Mouse (Mus musculus): ENCODE data around the gene Atp2a3. TPM values are rescaled to one million over a fixed set of nuclear protein-coding genes. Genes with fewer than 3 reads are reported as not detected.

Gene Atp2a3
- polyA plus RNA-seq, 1 experiment from 2014 or later = 28.8 TPM

DNA sequence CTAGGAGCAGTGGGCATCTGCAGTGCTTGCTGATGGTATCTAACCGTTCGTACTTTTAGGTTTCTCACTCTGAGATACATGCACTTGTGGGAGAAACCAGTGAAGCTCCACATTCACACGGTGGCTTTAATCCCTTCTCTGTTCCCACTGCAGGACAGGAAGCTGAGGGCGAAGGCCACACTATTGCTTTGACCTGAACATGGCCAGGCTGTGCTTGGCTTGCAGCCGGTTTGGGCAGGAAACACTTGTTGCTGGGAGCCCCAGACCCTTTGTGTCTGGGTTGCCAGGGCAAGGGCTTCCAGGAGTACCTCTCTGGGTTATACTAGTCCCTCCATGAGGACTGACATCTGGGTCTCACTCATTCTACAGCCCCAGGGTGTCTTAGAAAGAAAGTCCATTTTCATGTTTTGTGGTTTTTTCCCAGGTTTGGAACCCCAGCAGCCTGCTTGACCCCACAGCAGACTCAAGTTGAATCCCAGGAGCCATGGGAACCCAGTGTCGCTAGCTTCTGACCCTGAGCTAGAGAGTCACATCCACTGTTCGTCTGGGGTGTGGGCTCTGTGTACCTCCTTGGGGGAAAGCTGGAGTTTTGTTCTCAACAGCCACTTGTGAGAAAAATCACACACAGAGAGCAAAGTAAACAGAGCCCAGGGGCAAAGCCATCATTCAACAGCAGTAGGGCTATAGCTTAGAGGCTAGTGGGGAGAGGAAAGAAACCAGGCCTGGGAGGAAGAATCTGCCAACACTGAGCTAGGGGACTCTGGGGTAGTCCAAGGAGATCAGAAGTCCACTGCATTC, 15.8 kb upstream of the Atp2a3 start:
- peak; percentile 45 for ATAC-seq
- Histone ChIP-seq H3K27me3 (replicated peaks; ENCODE audit: control insufficient read depth, insufficient read depth, low read length) (no peaks in the 10 kb centered on the region), H3K36me3 (ENCODE audit: control insufficient read depth, insufficient read depth, low read length) (no peaks in the 10 kb centered on the region), H3K9me3 (ENCODE audit: control insufficient read depth, low read length) (0 out of 2 replicates have a peak, but pooled peaks cover 4% of the 10 kb centered on the region), H3K9ac (ENCODE audit: low read depth, low read length) (no peak overlapping the region), H3K4me3 (ENCODE audit: low read length) (no peak overlapping the region), H3K4me1 (ENCODE audit: control insufficient read depth, insufficient read depth, low read length) (peaks cover 24% of the 10 kb centered on the region), H3K27ac (ENCODE audit: low read length) (peak overlapping the region; percentile 82), H3K4me2 (ENCODE audit: low read depth, low read length) (no peak overlapping the region)
- 44% methylated on average over 7 of the region's 7 CpGs for WGBS

DNA sequence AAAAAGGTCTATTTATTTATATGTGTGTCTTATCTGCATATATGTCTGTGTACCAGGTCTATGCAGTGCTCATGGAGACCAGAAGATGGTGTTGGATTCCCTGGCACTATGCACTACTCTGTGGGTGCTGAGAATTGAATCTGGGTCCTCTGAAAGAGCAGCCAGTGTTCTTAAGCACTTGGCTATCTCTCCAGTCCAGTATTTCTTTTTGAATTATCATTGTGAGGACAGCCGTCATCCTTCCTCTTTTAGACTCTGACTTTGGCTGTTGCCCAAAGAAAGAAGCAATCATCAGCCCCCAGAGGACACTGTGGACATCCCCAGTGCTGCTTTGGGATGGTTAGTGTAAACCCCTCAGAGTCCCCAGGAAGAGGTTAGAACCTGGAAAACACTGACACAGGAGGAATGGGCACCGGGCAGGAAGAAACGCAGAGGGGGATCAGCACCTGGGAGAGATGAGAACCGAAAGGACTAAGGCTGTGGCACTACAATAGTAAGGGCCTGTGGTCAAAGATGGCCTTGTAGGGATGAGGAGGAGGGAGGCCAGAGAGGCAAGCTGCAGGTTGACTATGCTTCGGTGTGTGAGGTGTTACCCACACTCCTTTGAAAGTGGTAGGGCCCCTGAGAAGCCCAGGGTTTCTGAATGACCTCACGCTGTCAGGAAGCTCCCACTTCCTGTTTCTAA, 15.0 kb upstream of the Atp2a3 start:
- H3K4me3 ChIP-seq (ENCODE audit: low read length) = no peak overlapping the region
- 0 out of 2 replicates have a peak, but pooled peaks cover 7% of the 10 kb centered on the region for H3K9me3 ChIP-seq (ENCODE audit: control insufficient read depth, low read length)
- WGBS = 32% methylated on average over 6 of the region's 6 CpGs
- peak overlapping the region; percentile 82 for H3K27ac ChIP-seq (ENCODE audit: low read length)
- peak; percentile 66 for ATAC-seq
- H3K4me2 ChIP-seq (ENCODE audit: low read depth, low read length) = 0 out of 2 replicates have a peak overlapping the region, but pooled peaks have one; percentile 14
- no peaks in the 10 kb centered on the region for H3K36me3 ChIP-seq (ENCODE audit: control insufficient read depth, insufficient read depth, low read length)
- no peaks in the 10 kb centered on the region for H3K27me3 ChIP-seq (replicated peaks; ENCODE audit: control insufficient read depth, insufficient read depth, low read length)
- H3K4me1 ChIP-seq (ENCODE audit: control insufficient read depth, insufficient read depth, low read length) = peaks cover 22% of the 10 kb centered on the region
- peak overlapping the region; percentile 16; the same call in 1 of the 2 replicates for H3K9ac ChIP-seq (ENCODE audit: low read depth, low read length)

GRCm38 (mm10) chr11:72946560-72947119, 14.3 kb upstream of the Atp2a3 start:
- no peak overlapping the region; the same call in 1 of the 2 replicates for H3K9ac ChIP-seq (ENCODE audit: low read depth, low read length)
- H3K9me3 ChIP-seq (ENCODE audit: control insufficient read depth, low read length) = 0 out of 2 replicates have a peak, but pooled peaks cover 7% of the 10 kb centered on the region
- no peaks in the 10 kb centered on the region for H3K36me3 ChIP-seq (ENCODE audit: control insufficient read depth, insufficient read depth, low read length)
- H3K4me1 ChIP-seq (ENCODE audit: control insufficient read depth, insufficient read depth, low read length) = peaks cover 26% of the 10 kb centered on the region
- peak overlapping the region; percentile 82 for H3K27ac ChIP-seq (ENCODE audit: low read length)
- H3K4me2 ChIP-seq (ENCODE audit: low read depth, low read length) = no peak overlapping the region
- no peak; the same call in 1 of the 2 replicates for ATAC-seq
- 35% methylated on average over 6 of the region's 6 CpGs for WGBS
- H3K27me3 ChIP-seq (replicated peaks; ENCODE audit: control insufficient read depth, insufficient read depth, low read length) = no peaks in the 10 kb centered on the region
- H3K4me3 ChIP-seq (ENCODE audit: low read length) = no peak overlapping the region

- Histone ChIP-seq H3K4me3 (ENCODE audit: low read length) (no peak overlapping the region), H3K4me1 (ENCODE audit: control insufficient read depth, insufficient read depth, low read length) (peaks cover 38% of the 10 kb centered on the region), H3K36me3 (ENCODE audit: control insufficient read depth, insufficient read depth, low read length) (no peaks in the 10 kb centered on the region), H3K4me2 (ENCODE audit: low read depth, low read length) (no peak overlapping the region), H3K9me3 (ENCODE audit: control insufficient read depth, low read length) (0 out of 2 replicates have a peak, but pooled peaks cover 7% of the 10 kb centered on the region), H3K27me3 (replicated peaks; ENCODE audit: control insufficient read depth, insufficient read depth, low read length) (no peaks in the 10 kb centered on the region), H3K9ac (ENCODE audit: low read depth, low read length) (no peak overlapping the region), H3K27ac (ENCODE audit: low read length) (no peak overlapping the region)
- WGBS = 74% methylated on average over 11 of the region's 11 CpGs
- no peak for ATAC-seq
These were observed 13.1 kb upstream of the Atp2a3 start for GRCm38 (mm10) chr11:72947840-72948239.

GRCm38 (mm10) chr11:72948254-72948653, 12.7 kb upstream of the Atp2a3 start:
- Histone ChIP-seq H3K27ac (ENCODE audit: low read length) (no peak overlapping the region), H3K9ac (ENCODE audit: low read depth, low read length) (no peak overlapping the region), H3K9me3 (ENCODE audit: control insufficient read depth, low read length) (0 out of 2 replicates have a peak, but pooled peaks cover 7% of the 10 kb centered on the region), H3K36me3 (ENCODE audit: control insufficient read depth, insufficient read depth, low read length) (no peaks in the 10 kb centered on the region), H3K4me3 (ENCODE audit: low read length) (no peak overlapping the region), H3K27me3 (replicated peaks; ENCODE audit: control insufficient read depth, insufficient read depth, low read length) (no peaks in the 10 kb centered on the region), H3K4me2 (ENCODE audit: low read depth, low read length) (no peak overlapping the region), H3K4me1 (ENCODE audit: control insufficient read depth, insufficient read depth, low read length) (peaks cover 42% of the 10 kb centered on the region)
- 67% methylated on average over 7 of the region's 7 CpGs for WGBS
- no peak for ATAC-seq

- peak; percentile 59 for ATAC-seq
- H3K27me3 ChIP-seq (replicated peaks; ENCODE audit: control insufficient read depth, insufficient read depth, low read length) = no peaks in the 10 kb centered on the region
- no peak overlapping the region for H3K9ac ChIP-seq (ENCODE audit: low read depth, low read length)
- H3K4me1 ChIP-seq (ENCODE audit: control insufficient read depth, insufficient read depth, low read length) = peaks cover 31% of the 10 kb centered on the region
- H3K27ac ChIP-seq (ENCODE audit: low read length) = no peak overlapping the region
- no peaks in the 10 kb centered on the region for H3K36me3 ChIP-seq (ENCODE audit: control insufficient read depth, insufficient read depth, low read length)
- no peak overlapping the region for H3K4me2 ChIP-seq (ENCODE audit: low read depth, low read length)
- no peak overlapping the region for H3K4me3 ChIP-seq (ENCODE audit: low read length)
- 0 out of 2 replicates have a peak, but pooled peaks cover 7% of the 10 kb centered on the region for H3K9me3 ChIP-seq (ENCODE audit: control insufficient read depth, low read length)
- 42% methylated on average over 22 of the region's 22 CpGs for WGBS
These were observed 9.6 kb upstream of the Atp2a3 start for GRCm38 (mm10) chr11:72951137-72952000.

GRCm38 (mm10) chr11:72952226-72952625, 8.7 kb upstream of the Atp2a3 start:
- WGBS = 46% methylated on average over 3 of the region's 3 CpGs
- no peak overlapping the region for H3K4me2 ChIP-seq (ENCODE audit: low read depth, low read length)

GRCm38 (mm10) chr11:72952697-72953096, 8.3 kb upstream of the Atp2a3 start:
- Histone ChIP-seq H3K9ac (ENCODE audit: low read depth, low read length) (0 out of 2 replicates have a peak overlapping the region, but pooled peaks have one; percentile 5), H3K27me3 (replicated peaks; ENCODE audit: control insufficient read depth, insufficient read depth, low read length) (no peaks in the 10 kb centered on the region), H3K9me3 (ENCODE audit: control insufficient read depth, low read length) (0 out of 2 replicates have a peak, but pooled peaks cover 7% of the 10 kb centered on the region), H3K36me3 (ENCODE audit: control insufficient read depth, insufficient read depth, low read length) (no peaks in the 10 kb centered on the region), H3K4me3 (ENCODE audit: low read length) (no peak overlapping the region), H3K4me2 (ENCODE audit: low read depth, low read length) (no peak overlapping the region), H3K4me1 (ENCODE audit: control insufficient read depth, insufficient read depth, low read length) (peaks cover 27% of the 10 kb centered on the region), H3K27ac (ENCODE audit: low read length) (peak overlapping the region; percentile 51)
- WGBS = 81% methylated on average over 6 of the region's 6 CpGs
- peak; percentile 65 for ATAC-seq

More at GRCm38 (mm10) chr11:72952226-72952625, 8.7 kb upstream of the Atp2a3 start:
- 0 out of 2 replicates have a peak, but pooled peaks cover 7% of the 10 kb centered on the region for H3K9me3 ChIP-seq (ENCODE audit: control insufficient read depth, low read length)
- peaks cover 27% of the 10 kb centered on the region for H3K4me1 ChIP-seq (ENCODE audit: control insufficient read depth, insufficient read depth, low read length)
- 0 out of 2 replicates have a peak overlapping the region, but pooled peaks have one; percentile 5 for H3K9ac ChIP-seq (ENCODE audit: low read depth, low read length)
- H3K36me3 ChIP-seq (ENCODE audit: control insufficient read depth, insufficient read depth, low read length) = no peaks in the 10 kb centered on the region
- H3K4me3 ChIP-seq (ENCODE audit: low read length) = no peak overlapping the region
- peak overlapping the region; percentile 51 for H3K27ac ChIP-seq (ENCODE audit: low read length)
- peak; percentile 39 for ATAC-seq
- H3K27me3 ChIP-seq (replicated peaks; ENCODE audit: control insufficient read depth, insufficient read depth, low read length) = no peaks in the 10 kb centered on the region

Measured in intestine, embryonic 16.5 days (tissue).